Mouse (Mus musculus) heart, embryonic 15.5 days (tissue): ENCODE results near the gene Nav2. TPM values are rescaled to one million over a fixed set of nuclear protein-coding genes. Genes with fewer than 3 reads are reported as not detected.

Experiments used
- ATAC-seq: fragments of 200-750 bp; cut with Nextera tagmentation; replicated peaks from 2 replicates; pipeline ENCODE4 v1.8.0; 2017; ENCODE audit warnings: low read depth, moderate TSS enrichment; ENCODE audit not compliant: insufficient number of reproducible peaks, insufficient read depth, low FRiP score
- H3K27ac ChIP-seq: fragments of 300-500 bp; sonication (generic); 2 replicates; pipeline ENCODE4 v1.5.1; 2015; ENCODE audit warnings: mild to moderate bottlenecking, inconsistent platforms
- H3K27me3 ChIP-seq: fragments of 300-500 bp; sonication (generic); 2 replicates; pipeline ENCODE4 v1.6.1; 2015; ENCODE audit warnings: inconsistent platforms
- H3K36me3 ChIP-seq: fragments of 300-500 bp; sonication (generic); 2 replicates; pipeline ENCODE4 v1.6.1; 2015; ENCODE audit warnings: mild to moderate bottlenecking, inconsistent platforms
- H3K4me1 ChIP-seq: fragments of 300-500 bp; sonication (generic); replicated peaks from 2 replicates; pipeline ENCODE4 v1.6.1; 2015; ENCODE audit warnings: inconsistent platforms
- H3K4me2 ChIP-seq: fragments of 300-500 bp; sonication (generic); 2 replicates; pipeline ENCODE4 v1.6.1; 2015; ENCODE audit warnings: inconsistent platforms, mild to moderate bottlenecking, moderate library complexity
- H3K4me3 ChIP-seq: fragments of 300-500 bp; sonication (generic); 2 replicates; pipeline ENCODE4 v1.5.1; 2015; ENCODE audit warnings: mild to moderate bottlenecking, inconsistent platforms
- H3K9ac ChIP-seq: fragments of 300-500 bp; sonication (generic); 2 replicates; pipeline ENCODE4 v1.6.1; 2015; ENCODE audit warnings: mild to moderate bottlenecking, inconsistent platforms
- H3K9me3 ChIP-seq: fragments of 300-500 bp; sonication (generic); replicated peaks from 2 replicates; pipeline ENCODE4 v1.6.1; 2016; ENCODE audit warnings: inconsistent platforms
- WGBS: fragments of 180-500 bp; shearing (Covaris S2); methylation state at CpG from one replicate; pipeline ENCODE4 v1.1.7; 2015; ENCODE audit warnings: mixed read lengths; 5-methylcytosine and 5-hydroxymethylcytosine counted together
- polyA plus RNA-seq: library from polyadenylated mRNA; unstranded; fragments of >200 nt; fragmentation: Nextera tagmentation; extraction: Ambion mirVana; gene quantifications from 2 replicates; pipeline ENCODE4 v1.2.1, GENCODE M21; 2015

Gene Nav2
- 30.7 and 40.0 TPM in 2 replicates for polyA plus RNA-seq

GRCm38 (mm10) chr7:48908521-48909341 is at the start of gene Nav2:
Gene Nav2 (plus strand): TSS chr7:48908716.
- H3K9ac ChIP-seq, result no peak within 1 kb of the TSS
- 50% methylated on average over 8 of the region's 8 CpGs for WGBS
- no peaks in the 10 kb centered on the region for H3K9me3 ChIP-seq
- H3K4me2 ChIP-seq, result no peak within 1 kb of the TSS
- no peak for ATAC-seq
- H3K27me3 ChIP-seq, result no peaks in the 10 kb centered on the region
- no peak within 1 kb of the TSS for H3K4me3 ChIP-seq
- H3K27ac ChIP-seq, result peak within 1 kb of the TSS; percentile 3; the same call in 1 of the 2 replicates
- no peaks in the 10 kb centered on the region for H3K36me3 ChIP-seq
- H3K4me1 ChIP-seq, result peaks cover 12% of the 10 kb centered on the region

- H3K36me3 ChIP-seq, result no peaks in the 10 kb centered on the region
- no peak overlapping the region for H3K4me3 ChIP-seq
- WGBS, result 79% methylated on average over 4 of the region's 4 CpGs
- no peaks in the 10 kb centered on the region for H3K27me3 ChIP-seq
- H3K4me2 ChIP-seq, result no peak overlapping the region
- no peaks in the 10 kb centered on the region for H3K9me3 ChIP-seq
- no peak for ATAC-seq
- H3K27ac ChIP-seq, result no peak overlapping the region
- H3K9ac ChIP-seq, result no peak overlapping the region
- H3K4me1 ChIP-seq, result peaks cover 17% of the 10 kb centered on the region; the same call in 1 of the 2 replicates
Measured at GRCm38 (mm10) chr7:48859362-48859761, 49.2 kb upstream of the Nav2 start.

GRCm38 (mm10) chr7:48860948-48861347 is 47.6 kb upstream of the Nav2 start:
- Histone ChIP-seq H3K9ac (no peak overlapping the region), H3K36me3 (peaks cover 7% of the 10 kb centered on the region; the same call in 1 of the 2 replicates), H3K4me3 (no peak overlapping the region), H3K4me1 (peaks cover 15% of the 10 kb centered on the region; the same call in 1 of the 2 replicates), H3K27me3 (no peaks in the 10 kb centered on the region), H3K4me2 (no peak overlapping the region), H3K9me3 (no peaks in the 10 kb centered on the region), H3K27ac (no peak overlapping the region)
- ATAC-seq, result no peak
- WGBS, result 19% methylated on average over 1 of the region's 1 CpGs

- 91% methylated on average over 4 of the region's 4 CpGs for WGBS
- no peak for ATAC-seq
- Histone ChIP-seq H3K27ac (no peak overlapping the region), H3K4me3 (no peak overlapping the region), H3K4me2 (no peak overlapping the region), H3K36me3 (peaks cover 13% of the 10 kb centered on the region; the same call in 1 of the 2 replicates), H3K9ac (no peak overlapping the region), H3K9me3 (no peaks in the 10 kb centered on the region), H3K27me3 (no peaks in the 10 kb centered on the region), H3K4me1 (peaks cover 12% of the 10 kb centered on the region; the same call in 1 of the 2 replicates)
Measured at GRCm38 (mm10) chr7:48861796-48862195, 46.7 kb upstream of the Nav2 start.

GRCm38 (mm10) chr7:48864199-48864598 is 44.3 kb upstream of the Nav2 start:
- Histone ChIP-seq H3K9ac (no peak overlapping the region), H3K4me1 (peaks cover 12% of the 10 kb centered on the region; the same call in 1 of the 2 replicates), H3K4me3 (no peak overlapping the region), H3K9me3 (no peaks in the 10 kb centered on the region), H3K27me3 (no peaks in the 10 kb centered on the region), H3K4me2 (no peak overlapping the region), H3K27ac (no peak overlapping the region), H3K36me3 (peaks cover 29% of the 10 kb centered on the region)
- no peak for ATAC-seq

- H3K9me3 ChIP-seq, result no peaks in the 10 kb centered on the region
- ATAC-seq, result no peak
- H3K27me3 ChIP-seq, result no peaks in the 10 kb centered on the region
- no peak overlapping the region for H3K4me2 ChIP-seq
- H3K36me3 ChIP-seq, result peaks cover 30% of the 10 kb centered on the region
- H3K27ac ChIP-seq, result no peak overlapping the region
- no peak overlapping the region for H3K4me3 ChIP-seq
- no peak overlapping the region for H3K9ac ChIP-seq
- H3K4me1 ChIP-seq, result peaks cover 12% of the 10 kb centered on the region; the same call in 1 of the 2 replicates
- WGBS, result 86% methylated on average over 9 of the region's 9 CpGs
Measured at GRCm38 (mm10) chr7:48864671-48865458, 43.7 kb upstream of the Nav2 start.

GRCm38 (mm10) chr7:48867576-48867975 is 40.9 kb upstream of the Nav2 start:
- no peak overlapping the region for H3K4me2 ChIP-seq
- no peaks in the 10 kb centered on the region for H3K27me3 ChIP-seq
- no peak overlapping the region for H3K27ac ChIP-seq
- H3K9ac ChIP-seq, result no peak overlapping the region
- H3K4me1 ChIP-seq, result peaks cover 3% of the 10 kb centered on the region; the same call in 1 of the 2 replicates
- no peak overlapping the region for H3K4me3 ChIP-seq
- H3K36me3 ChIP-seq, result peaks cover 57% of the 10 kb centered on the region
- ATAC-seq, result 0 out of 2 replicates have a peak, but pooled peaks have one; percentile 16
- no peaks in the 10 kb centered on the region for H3K9me3 ChIP-seq
- WGBS, result 85% methylated on average over 18 of the region's 18 CpGs

- H3K27me3 ChIP-seq, result no peaks in the 10 kb centered on the region
Measured at GRCm38 (mm10) chr7:48870144-48870543, 38.4 kb upstream of the Nav2 start.

GRCm38 (mm10) chr7:48870579-48871180 is 37.8 kb upstream of the Nav2 start:
- Histone ChIP-seq H3K9me3 (no peaks in the 10 kb centered on the region), H3K36me3 (peaks cover 83% of the 10 kb centered on the region), H3K4me2 (no peak overlapping the region), H3K9ac (no peak overlapping the region), H3K27me3 (no peaks in the 10 kb centered on the region), H3K4me3 (no peak overlapping the region), H3K27ac (no peak overlapping the region), H3K4me1 (no peaks in the 10 kb centered on the region)
- no peak for ATAC-seq
- WGBS, result 93% methylated on average over 21 of the region's 21 CpGs

More at GRCm38 (mm10) chr7:48870144-48870543, 38.4 kb upstream of the Nav2 start:
- peaks cover 81% of the 10 kb centered on the region for H3K36me3 ChIP-seq
- H3K27ac ChIP-seq, result no peak overlapping the region
- H3K9ac ChIP-seq, result no peak overlapping the region
- 82% methylated on average over 6 of the region's 6 CpGs for WGBS
- no peak for ATAC-seq
- H3K4me2 ChIP-seq, result no peak overlapping the region
- no peaks in the 10 kb centered on the region for H3K9me3 ChIP-seq
- no peak overlapping the region for H3K4me3 ChIP-seq
- H3K4me1 ChIP-seq, result no peaks in the 10 kb centered on the region

- no peaks in the 10 kb centered on the region for H3K4me1 ChIP-seq
- H3K4me2 ChIP-seq, result no peak overlapping the region
- H3K27me3 ChIP-seq, result no peaks in the 10 kb centered on the region
- H3K9ac ChIP-seq, result no peak overlapping the region
- no peaks in the 10 kb centered on the region for H3K9me3 ChIP-seq
- H3K36me3 ChIP-seq, result peaks cover 82% of the 10 kb centered on the region
- no peak for ATAC-seq
- H3K4me3 ChIP-seq, result no peak overlapping the region
- 73% methylated on average over 11 of the region's 11 CpGs for WGBS
- H3K27ac ChIP-seq, result no peak overlapping the region
Measured at GRCm38 (mm10) chr7:48871292-48871691, 37.2 kb upstream of the Nav2 start.

- H3K4me2 ChIP-seq, result no peak overlapping the region
- peak overlapping the region; percentile 14; the same call in 1 of the 2 replicates for H3K27ac ChIP-seq
- no peak overlapping the region for H3K4me3 ChIP-seq
- H3K9me3 ChIP-seq, result no peaks in the 10 kb centered on the region
- WGBS, result 88% methylated on average over 14 of the region's 14 CpGs
- ATAC-seq, result no peak
- H3K36me3 ChIP-seq, result peaks cover 74% of the 10 kb centered on the region
- H3K27me3 ChIP-seq, result no peaks in the 10 kb centered on the region
- no peak overlapping the region for H3K9ac ChIP-seq
- H3K4me1 ChIP-seq, result peaks cover 13% of the 10 kb centered on the region
Measured at GRCm38 (mm10) chr7:48875096-48875495, 33.4 kb upstream of the Nav2 start.
